Mouse (Mus musculus) cerebellum, adult 2 months (tissue): Measurements from ENCODE around the gene Unc5cl.

Experiments used
- CTCF ChIP-seq: fragments of 200-500 bp; IDR thresholded peaks from 2 replicates; pipeline ENCODE4 v1.5.1; 2011; ENCODE audit warnings: low read depth, mild to moderate bottlenecking, control low read depth, low read length, moderate library complexity, borderline replicate concordance; ENCODE audit not compliant: insufficient read depth
- POLR2A ChIP-seq: fragments of 200-500 bp; IDR thresholded peaks from 2 replicates; pipeline ENCODE4 v1.6.1; 2011; ENCODE audit warnings: low read length, control low read depth, borderline replicate concordance; ENCODE audit not compliant: insufficient read depth

DNA sequence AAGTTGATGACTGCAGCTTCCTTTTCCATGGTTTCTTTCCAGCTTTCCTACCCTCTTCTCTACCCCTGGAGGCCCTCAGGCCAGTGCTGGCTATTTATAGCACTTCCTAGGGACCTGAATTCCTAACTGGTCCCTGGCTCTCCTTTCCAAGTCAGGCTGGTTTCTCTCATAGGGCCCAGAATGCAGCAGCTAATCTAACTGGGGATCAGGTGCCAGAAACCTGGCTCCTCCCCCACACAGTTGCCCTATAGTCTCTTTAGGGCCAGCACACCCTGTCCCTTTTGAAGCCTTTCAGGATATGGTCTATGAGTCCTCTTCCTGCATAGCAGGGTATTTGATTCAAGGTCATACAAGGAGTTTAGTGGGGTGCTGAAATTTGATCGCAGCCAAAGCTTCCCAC, 18.2 kb upstream of the Unc5cl start:
- TF ChIP-seq CTCF (no peak), POLR2A (no peak)
